Mouse (Mus musculus): ENCODE results near the gene Sec22b. TPM values are rescaled to one million over a fixed set of nuclear protein-coding genes. Genes with fewer than 3 reads are reported as not detected.

The Sec22b gene
- total and polyA plus RNA-seq, 2 experiments from 2014 or later: 71.3 to 91.4 TPM

- no peak overlapping the region for H3K9ac ChIP-seq
- no peaks in the 10 kb centered on the region for H3K4me1 ChIP-seq (ENCODE audit: insufficient read depth)
- H3K4me2 ChIP-seq (ENCODE audit: low read depth): no peak overlapping the region
- ATAC-seq (no peak), DNase-seq (no peak)
- no peak overlapping the region for H3K4me3 ChIP-seq (ENCODE audit: low read depth, low read length)
- TF ChIP-seq CTCF (IDR thresholded peaks at IDR 0.05; ENCODE audit: low read depth): no peak
- no peak overlapping the region for H3K27ac ChIP-seq (ENCODE audit: low read depth, low read length)
- no peaks in the 10 kb centered on the region for H3K27me3 ChIP-seq (ENCODE audit: insufficient read depth, low read length)
- H3K36me3 ChIP-seq (ENCODE audit: insufficient read depth): no peaks in the 10 kb centered on the region
- H3K9me3 ChIP-seq (ENCODE audit: low read length): no peaks in the 10 kb centered on the region
- WGBS: 75% methylated on average over 5 of the region's 5 CpGs
Observed at GRCm38 (mm10) chr3:97949946-97950345, 49.0 kb downstream of the Sec22b start.

GRCm38 (mm10) chr3:97951134-97951533 is 50.1 kb downstream of the Sec22b start:
- DNase-seq: no peak
- WGBS: 88% methylated on average over 3 of the region's 3 CpGs
- no peaks in the 10 kb centered on the region for H3K4me1 ChIP-seq (ENCODE audit: insufficient read depth)
- no peak for TF ChIP-seq CTCF (IDR thresholded peaks at IDR 0.05; ENCODE audit: low read depth)
- no peak overlapping the region for H3K4me2 ChIP-seq (ENCODE audit: low read depth)
- H3K9ac ChIP-seq: no peak overlapping the region
- no peak overlapping the region for H3K4me3 ChIP-seq (ENCODE audit: low read depth, low read length)
- no peak for ATAC-seq
- no peaks in the 10 kb centered on the region for H3K27me3 ChIP-seq (ENCODE audit: insufficient read depth, low read length)
- no peak overlapping the region for H3K27ac ChIP-seq (ENCODE audit: low read depth, low read length)
- H3K9me3 ChIP-seq (ENCODE audit: low read length): no peaks in the 10 kb centered on the region
- no peaks in the 10 kb centered on the region for H3K36me3 ChIP-seq (ENCODE audit: insufficient read depth)

GRCm38 (mm10) chr3:97953196-97953595 is 52.2 kb downstream of the Sec22b start:
- H3K36me3 ChIP-seq (ENCODE audit: insufficient read depth): no peaks in the 10 kb centered on the region
- no peak for TF ChIP-seq CTCF (IDR thresholded peaks at IDR 0.05; ENCODE audit: low read depth)
- WGBS: 80% methylated on average over 2 of the region's 2 CpGs
- ATAC-seq (no peak), DNase-seq (no peak)
- H3K9ac ChIP-seq: no peak overlapping the region
- H3K27me3 ChIP-seq (ENCODE audit: insufficient read depth, low read length): no peaks in the 10 kb centered on the region
- H3K9me3 ChIP-seq (ENCODE audit: low read length): no peaks in the 10 kb centered on the region
- H3K4me1 ChIP-seq (ENCODE audit: insufficient read depth): no peaks in the 10 kb centered on the region
- H3K4me3 ChIP-seq (ENCODE audit: low read depth, low read length): no peak overlapping the region
- H3K27ac ChIP-seq (ENCODE audit: low read depth, low read length): no peak overlapping the region
- no peak overlapping the region for H3K4me2 ChIP-seq (ENCODE audit: low read depth)

GRCm38 (mm10) chr3:97956322-97956721 is 55.3 kb downstream of the Sec22b start:
- H3K27me3 ChIP-seq (ENCODE audit: insufficient read depth, low read length): no peaks in the 10 kb centered on the region
- no peaks in the 10 kb centered on the region for H3K9me3 ChIP-seq (ENCODE audit: low read length)
- no peaks in the 10 kb centered on the region for H3K4me1 ChIP-seq (ENCODE audit: insufficient read depth)
- H3K4me2 ChIP-seq (ENCODE audit: low read depth): no peak overlapping the region
- H3K36me3 ChIP-seq (ENCODE audit: insufficient read depth): no peaks in the 10 kb centered on the region
- no peak for TF ChIP-seq CTCF (IDR thresholded peaks at IDR 0.05; ENCODE audit: low read depth)
- no peak overlapping the region for H3K4me3 ChIP-seq (ENCODE audit: low read depth, low read length)
- no peak overlapping the region for H3K27ac ChIP-seq (ENCODE audit: low read depth, low read length)
- DNase-seq (no peak), ATAC-seq (no peak)
- no peak overlapping the region for H3K9ac ChIP-seq
- 50% methylated on average over 6 of the region's 6 CpGs for WGBS

- ATAC-seq: no peak
- 54% methylated on average over 1 of the region's 1 CpGs for WGBS
- Histone ChIP-seq H3K27ac (ENCODE audit: low read depth, low read length) (no peak overlapping the region), H3K4me3 (ENCODE audit: low read depth, low read length) (no peak overlapping the region), H3K27me3 (ENCODE audit: insufficient read depth, low read length) (no peaks in the 10 kb centered on the region), H3K9me3 (ENCODE audit: low read length) (no peaks in the 10 kb centered on the region), H3K4me2 (ENCODE audit: low read depth) (no peak overlapping the region), H3K4me1 (ENCODE audit: insufficient read depth) (no peaks in the 10 kb centered on the region), H3K9ac (no peak overlapping the region), H3K36me3 (ENCODE audit: insufficient read depth) (no peaks in the 10 kb centered on the region)
- no peak for TF ChIP-seq CTCF (IDR thresholded peaks at IDR 0.05; ENCODE audit: low read depth)
- no peak for DNase-seq
Observed at GRCm38 (mm10) chr3:97956926-97957325, 55.9 kb downstream of the Sec22b start.

GRCm38 (mm10) chr3:97960783-97961594 is 60.0 kb downstream of the Sec22b start:
- ATAC-seq: peak; percentile 66
- H3K9ac ChIP-seq: no peak overlapping the region
- H3K27me3 ChIP-seq (ENCODE audit: insufficient read depth, low read length): no peaks in the 10 kb centered on the region
- DNase-seq: no peak
- H3K27ac ChIP-seq (ENCODE audit: low read depth, low read length): no peak overlapping the region
- 48% methylated on average over 14 of the region's 14 CpGs for WGBS
- no peak overlapping the region for H3K4me3 ChIP-seq (ENCODE audit: low read depth, low read length)
- no peaks in the 10 kb centered on the region for H3K4me1 ChIP-seq (ENCODE audit: insufficient read depth)
- no peak for TF ChIP-seq CTCF (IDR thresholded peaks at IDR 0.05; ENCODE audit: low read depth)
- no peak overlapping the region for H3K4me2 ChIP-seq (ENCODE audit: low read depth)
- H3K36me3 ChIP-seq (ENCODE audit: insufficient read depth): no peaks in the 10 kb centered on the region
- no peaks in the 10 kb centered on the region for H3K9me3 ChIP-seq (ENCODE audit: low read length)

GRCm38 (mm10) chr3:97961962-97962361 is 61.0 kb downstream of the Sec22b start:
- no peak for ATAC-seq

More at GRCm38 (mm10) chr3:97961962-97962361, 61.0 kb downstream of the Sec22b start:
- no peak overlapping the region for H3K4me2 ChIP-seq (ENCODE audit: low read depth)
- 76% methylated on average over 6 of the region's 6 CpGs for WGBS
- H3K9ac ChIP-seq: no peak overlapping the region
- no peaks in the 10 kb centered on the region for H3K4me1 ChIP-seq (ENCODE audit: insufficient read depth)
- no peak for DNase-seq
- H3K4me3 ChIP-seq (ENCODE audit: low read depth, low read length): no peak overlapping the region
- TF ChIP-seq CTCF (IDR thresholded peaks at IDR 0.05; ENCODE audit: low read depth): no peak
- H3K9me3 ChIP-seq (ENCODE audit: low read length): no peaks in the 10 kb centered on the region
- no peak overlapping the region for H3K27ac ChIP-seq (ENCODE audit: low read depth, low read length)
- H3K36me3 ChIP-seq (ENCODE audit: insufficient read depth): no peaks in the 10 kb centered on the region
- H3K27me3 ChIP-seq (ENCODE audit: insufficient read depth, low read length): no peaks in the 10 kb centered on the region
